Mouse (Mus musculus) erythroblast, embryonic 14.5 days (primary cell): ENCODE results near the gene Xylt1.

Source experiments
- GATA1 ChIP-seq: IDR thresholded peaks from 2 replicates; pipeline ENCODE4 v1.6.1; 2012; ENCODE audit warnings: low read length, inconsistent platforms, mixed read lengths
- TAL1 ChIP-seq: IDR thresholded peaks from 3 replicates; pipeline ENCODE4 v1.6.1; 2012; ENCODE audit warnings: low read length, inconsistent platforms, mixed read lengths

- TF ChIP-seq GATA1 (no peak), TAL1 (no peak)
These were observed 336.2 kb downstream of the Xylt1 start for GRCm38 (mm10) chr7:117716876-117717408.
